Mouse (Mus musculus): ENCODE results near the gene Ppp4r3a.

Gene Ppp4r3a

DNA sequence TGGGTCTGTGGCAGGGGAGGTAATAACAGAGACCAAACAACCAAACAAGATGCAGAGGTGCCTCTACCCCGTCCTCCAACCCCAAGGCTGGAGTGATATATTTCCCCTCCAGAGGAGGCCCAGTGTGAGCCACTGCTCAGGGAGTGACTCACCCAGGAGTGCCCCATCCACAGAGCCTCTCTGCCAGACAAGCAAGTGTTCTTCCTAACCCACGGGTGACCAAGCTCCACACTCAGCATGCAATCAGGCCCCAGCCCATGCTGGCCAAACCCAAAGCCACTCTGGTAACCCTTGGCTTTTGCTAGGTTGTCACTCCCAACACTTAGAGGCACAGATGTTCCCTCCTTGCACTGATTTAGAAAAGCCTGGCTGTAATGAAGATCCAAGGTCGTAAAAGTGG is 90.4 kb downstream of the Ppp4r3a start:
- no peak for DNase-seq (ENCODE audit: low read depth, low spot score)

- no peak for DNase-seq (ENCODE audit: low read depth, low spot score)
Measured at GRCm38 (mm10) chr12:100992505-100992904, 91.0 kb downstream of the Ppp4r3a start.

DNA sequence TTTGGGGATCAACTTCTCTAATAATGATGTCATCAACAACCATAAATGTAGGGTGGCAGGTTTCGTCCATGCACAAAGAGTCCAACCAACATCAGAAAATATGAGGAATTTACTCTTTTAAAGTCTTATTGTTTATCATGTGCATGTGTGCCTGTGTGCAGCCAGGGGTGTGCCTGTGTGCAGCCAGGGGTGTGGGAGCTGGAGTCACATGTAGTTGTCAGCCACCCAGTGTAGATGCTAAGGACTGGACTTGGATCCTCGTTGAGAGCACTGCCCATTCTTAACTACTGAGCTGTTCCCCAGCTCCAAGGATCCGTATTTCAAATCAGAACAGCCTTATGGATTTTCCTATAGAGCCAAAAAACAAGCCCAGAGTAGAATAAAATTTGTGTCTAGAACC is 92.4 kb downstream of the Ppp4r3a start:
- DNase-seq (ENCODE audit: low read depth, low spot score) = no peak

DNA sequence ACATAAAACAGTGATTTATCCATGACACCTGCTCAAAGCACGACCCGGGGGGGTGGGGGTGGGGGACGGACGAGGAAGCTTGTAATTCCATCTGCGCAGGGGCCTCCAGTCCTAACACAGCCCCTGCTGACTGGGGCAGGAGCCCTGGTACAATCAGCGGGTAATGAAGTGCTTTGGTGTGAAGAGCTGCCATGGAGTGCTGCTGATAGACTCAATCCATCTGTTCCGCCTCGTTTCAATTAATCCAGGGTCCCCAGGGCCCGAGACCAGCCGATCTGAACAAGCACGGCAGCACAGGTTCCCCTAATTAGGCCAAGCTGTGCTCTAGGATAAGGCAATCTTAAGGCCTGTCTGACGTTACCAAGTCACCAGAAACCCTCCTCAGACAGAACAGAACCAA is 93.2 kb downstream of the Ppp4r3a start:
- DNase-seq (ENCODE audit: low read depth, low spot score) = no peak

DNA sequence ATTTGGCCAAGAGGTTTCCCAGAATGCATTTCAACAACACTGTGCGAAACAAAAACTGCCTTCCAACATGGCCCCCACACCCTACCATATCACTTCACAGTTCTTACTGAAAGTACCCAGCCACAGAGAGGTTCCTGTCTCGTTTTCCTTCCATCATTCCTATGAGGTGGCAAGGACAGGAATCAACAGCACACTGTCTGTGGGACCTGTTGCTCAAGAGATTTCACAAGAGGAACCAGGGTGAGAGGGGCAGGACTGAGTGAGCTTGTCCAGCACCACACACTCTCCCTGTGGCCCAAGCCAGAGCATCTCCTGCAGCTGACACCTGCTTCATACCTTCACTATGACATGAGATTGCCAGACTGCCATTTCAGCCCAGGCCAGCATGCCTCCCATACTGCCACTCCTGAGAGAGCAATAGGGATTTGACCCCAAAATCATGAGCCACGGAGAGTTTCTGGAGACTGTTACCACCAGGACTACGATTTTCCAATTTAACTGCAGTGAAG is 93.7 kb downstream of the Ppp4r3a start:
- DNase-seq (ENCODE audit: low read depth, low spot score) = no peak

All from retina, postnatal 7 days (tissue).